Mouse (Mus musculus) frontal cortex, postnatal 10 days (tissue): Measurements from ENCODE around the gene Fam122b.

ENCODE experiments used
- DNase-seq, 2 experiments: peaks; one replicate each; pipeline ENCODE4 v3.0.0; 2022; ENCODE audit warnings: low spot score in 2 of 2, mixed read lengths in 1 of 2

The Fam122b gene

GRCm38 (mm10) chrX:53197681-53198080, 71.9 kb downstream of the Fam122b start:
- no peak for DNase-seq

- DNase-seq = no peak
Measured at GRCm38 (mm10) chrX:53196392-53196791, 73.2 kb downstream of the Fam122b start.
